Mouse (Mus musculus) lung, embryonic 15.5 days (tissue): Measurements from ENCODE around the gene Wfikkn1. TPM values are rescaled to one million over a fixed set of nuclear protein-coding genes. Genes with fewer than 3 reads are reported as not detected.

Experiments used
- ATAC-seq: fragments of 200-750 bp; cut with Nextera tagmentation; 2 replicates; pipeline ENCODE4 v1.8.0; 2017; ENCODE audit warnings: moderate number of reproducible peaks, borderline replicate concordance; ENCODE audit not compliant: low FRiP score, low TSS enrichment; ENCODE audit errors: extremely low read depth
- H3K27ac ChIP-seq: fragments of 300-500 bp; sonication (generic); 2 replicates; pipeline ENCODE4 v1.5.1; 2015; ENCODE audit warnings: moderate library complexity, mild to moderate bottlenecking, inconsistent platforms
- H3K27me3 ChIP-seq: fragments of 300-500 bp; sonication (generic); 2 replicates; pipeline ENCODE4 v1.6.1; 2015; ENCODE audit warnings: inconsistent platforms
- H3K36me3 ChIP-seq: fragments of 300-500 bp; sonication (generic); 2 replicates; pipeline ENCODE4 v1.6.1; 2015; ENCODE audit warnings: inconsistent platforms
- H3K4me1 ChIP-seq: fragments of 300-500 bp; sonication (generic); 2 replicates; pipeline ENCODE4 v1.6.1; 2015; ENCODE audit warnings: inconsistent platforms
- H3K4me2 ChIP-seq: fragments of 300-500 bp; sonication (generic); 2 replicates; pipeline ENCODE4 v1.6.1; 2015; ENCODE audit warnings: inconsistent platforms, mild to moderate bottlenecking, moderate library complexity
- H3K4me3 ChIP-seq: fragments of 300-500 bp; sonication (generic); 2 replicates; pipeline ENCODE4 v1.5.1; 2015; ENCODE audit warnings: mild to moderate bottlenecking, inconsistent platforms
- H3K9ac ChIP-seq: fragments of 300-500 bp; sonication (generic); 2 replicates; pipeline ENCODE4 v1.6.1; 2015; ENCODE audit warnings: inconsistent platforms
- H3K9me3 ChIP-seq: fragments of 300-500 bp; sonication (generic); 2 replicates; pipeline ENCODE4 v1.6.1; 2016; ENCODE audit warnings: inconsistent platforms
- WGBS: fragments of 180-500 bp; shearing (Covaris S2); methylation state at CpG from one replicate; pipeline ENCODE4 v1.1.7; 2015; 5-methylcytosine and 5-hydroxymethylcytosine counted together
- polyA plus RNA-seq: library from polyadenylated mRNA; unstranded; fragments of >200 nt; fragmentation: Nextera tagmentation; extraction: Ambion mirVana; gene quantifications from 2 replicates; pipeline ENCODE4 v1.2.1, GENCODE M21; 2015

The Wfikkn1 gene
- polyA plus RNA-seq, 1 experiment from 2014 or later = 0.40 TPM

- Histone ChIP-seq H3K27me3 (no peaks in the 10 kb centered on the region), H3K36me3 (peaks cover 25% of the 10 kb centered on the region), H3K9me3 (no peaks in the 10 kb centered on the region), H3K4me2 (peak overlapping the region; percentile 88), H3K4me1 (peaks cover 68% of the 10 kb centered on the region), H3K4me3 (peak overlapping the region; percentile 82), H3K27ac (peak overlapping the region; percentile 98), H3K9ac (peak overlapping the region; percentile 73)
- no peak for ATAC-seq
- 15% methylated on average over 6 of the region's 6 CpGs for whole genome bisulfite sequencing
Measured at GRCm38 (mm10) chr17:25833961-25834594, 46.6 kb downstream of the Wfikkn1 start.

DNA sequence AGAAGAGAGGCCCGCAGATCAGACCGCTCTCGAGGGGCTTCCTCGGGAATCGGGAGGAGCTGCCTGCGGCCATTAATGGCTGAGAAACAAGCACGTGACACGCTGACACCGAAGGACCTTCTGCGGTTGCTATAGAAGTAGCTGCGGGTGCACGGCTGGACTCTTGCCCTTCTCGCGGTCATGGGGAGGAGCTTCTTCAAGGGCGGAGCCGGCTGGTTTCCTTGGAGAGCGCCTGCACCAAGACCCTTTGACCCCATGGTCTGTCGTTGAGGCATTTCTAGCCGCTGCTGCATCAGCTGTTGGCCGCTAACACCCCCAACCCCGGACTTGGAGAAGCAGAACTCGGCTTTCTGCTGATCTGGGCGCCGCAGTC is 47.4 kb downstream of the Wfikkn1 start, which contains the start of gene Stub1:
Gene Stub1 (minus strand): TSS at position 114 of the 373 bp plus-strand sequence.
- Histone ChIP-seq H3K9me3 (no peaks in the 10 kb centered on the region), H3K27me3 (no peaks in the 10 kb centered on the region), H3K4me1 (peaks cover 73% of the 10 kb centered on the region), H3K4me3 (peak within 1 kb of the TSS; percentile 82), H3K9ac (peak within 1 kb of the TSS; percentile 90), H3K4me2 (peak within 1 kb of the TSS; percentile 95), H3K36me3 (peaks cover 20% of the 10 kb centered on the region), H3K27ac (peak within 1 kb of the TSS; percentile 98)
- peak; percentile 66 for ATAC-seq
- under 1% methylated on average over 24 of the region's 24 CpGs for WGBS

- Histone ChIP-seq H3K9ac (peak overlapping the region; percentile 90), H3K4me2 (peak overlapping the region; percentile 95), H3K9me3 (no peaks in the 10 kb centered on the region), H3K27me3 (no peaks in the 10 kb centered on the region), H3K36me3 (peaks cover 22% of the 10 kb centered on the region), H3K27ac (peak overlapping the region; percentile 98), H3K4me1 (peaks cover 75% of the 10 kb centered on the region), H3K4me3 (peak overlapping the region; percentile 82)
- WGBS = under 1% methylated on average over 77 of the region's 77 CpGs
- peak; percentile 91 for ATAC-seq
Measured at GRCm38 (mm10) chr17:25832436-25833290, 48.0 kb downstream of the Wfikkn1 start.

DNA sequence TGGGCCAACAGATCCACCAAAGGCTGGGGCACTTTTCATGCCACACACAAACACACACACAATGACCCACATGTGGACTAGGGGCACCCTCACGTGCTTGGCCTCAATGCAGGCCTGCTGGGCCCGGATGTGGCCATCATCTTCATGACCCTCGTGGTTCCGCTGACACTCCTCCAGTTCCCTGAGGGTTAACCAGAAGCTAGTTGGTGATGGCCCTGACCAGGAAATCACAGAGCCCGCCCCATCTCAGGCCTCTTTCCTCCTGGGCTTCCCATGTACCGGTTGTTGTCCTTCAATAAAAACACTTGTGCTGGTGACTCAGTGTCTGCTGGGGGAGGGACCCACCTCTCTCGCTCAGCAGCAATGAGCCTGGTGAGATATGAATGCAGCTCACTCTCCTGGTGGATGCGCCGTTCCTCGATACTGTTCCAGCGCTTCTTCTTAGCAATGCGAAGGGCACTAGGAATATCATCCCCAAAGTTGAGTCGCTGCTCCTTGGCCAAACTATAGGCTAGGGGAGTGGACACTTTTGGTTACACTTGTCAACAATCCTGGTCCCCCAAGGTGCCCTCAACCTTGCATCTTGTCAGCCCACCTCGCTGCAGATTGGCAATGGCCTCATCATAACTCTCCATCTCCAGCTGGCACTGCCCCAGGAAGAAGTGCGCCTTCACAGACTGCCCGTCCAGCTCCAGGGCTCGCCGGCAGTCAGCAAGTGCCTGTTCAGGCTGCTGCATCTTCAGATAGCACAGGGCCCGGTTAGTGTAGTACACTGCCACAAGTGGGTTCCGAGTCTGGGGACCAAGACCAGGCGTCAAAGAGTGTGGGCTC is 49.0 kb downstream of the Wfikkn1 start:
- peak overlapping the region; percentile 90 for H3K9ac ChIP-seq
- peaks cover 32% of the 10 kb centered on the region for H3K36me3 ChIP-seq
- H3K27me3 ChIP-seq = no peaks in the 10 kb centered on the region
- H3K4me2 ChIP-seq = peak overlapping the region; percentile 95
- H3K9me3 ChIP-seq = no peaks in the 10 kb centered on the region
- no peak for ATAC-seq
- WGBS = 44% methylated on average over 21 of the region's 21 CpGs
- H3K27ac ChIP-seq = peak overlapping the region; percentile 92
- H3K4me3 ChIP-seq = peak overlapping the region; percentile 82
- H3K4me1 ChIP-seq = peaks cover 66% of the 10 kb centered on the region

DNA sequence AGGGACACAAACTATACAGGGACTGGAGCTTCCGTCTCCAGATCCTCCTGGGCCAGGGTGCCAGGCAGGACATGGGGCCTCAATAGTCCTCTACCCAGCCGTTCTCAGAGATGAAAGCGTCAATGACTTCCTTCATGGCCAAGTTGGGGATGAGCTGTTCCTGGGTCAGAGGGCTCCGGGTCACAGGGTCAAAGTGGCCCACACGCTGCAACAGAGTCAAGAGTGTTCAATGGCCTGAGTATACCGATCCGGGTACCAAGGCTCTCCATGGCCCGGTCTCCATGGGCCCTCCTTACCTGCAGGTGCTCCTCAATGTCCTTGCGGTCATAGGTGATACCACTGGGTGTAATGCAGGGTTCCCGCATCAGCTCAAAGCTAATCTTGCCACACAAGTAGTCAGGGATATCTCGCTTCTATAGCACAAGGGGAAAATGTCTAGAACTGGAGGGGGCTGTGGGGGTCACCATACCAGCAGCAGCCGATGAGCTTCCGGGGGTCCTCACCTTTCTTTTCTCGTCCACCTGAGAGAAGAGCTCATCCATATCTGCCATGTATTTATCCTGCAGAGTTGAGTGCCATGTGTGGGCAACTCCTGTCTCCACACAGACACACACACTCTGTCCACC is 49.7 kb downstream of the Wfikkn1 start:
- 78% methylated on average over 14 of the region's 14 CpGs for WGBS
- no peak for ATAC-seq
- Histone ChIP-seq H3K4me1 (peaks cover 59% of the 10 kb centered on the region), H3K9me3 (no peaks in the 10 kb centered on the region), H3K4me3 (peak overlapping the region; percentile 82), H3K4me2 (peak overlapping the region; percentile 95), H3K36me3 (peaks cover 40% of the 10 kb centered on the region), H3K27me3 (no peaks in the 10 kb centered on the region), H3K9ac (no peak overlapping the region), H3K27ac (no peak overlapping the region)

DNA sequence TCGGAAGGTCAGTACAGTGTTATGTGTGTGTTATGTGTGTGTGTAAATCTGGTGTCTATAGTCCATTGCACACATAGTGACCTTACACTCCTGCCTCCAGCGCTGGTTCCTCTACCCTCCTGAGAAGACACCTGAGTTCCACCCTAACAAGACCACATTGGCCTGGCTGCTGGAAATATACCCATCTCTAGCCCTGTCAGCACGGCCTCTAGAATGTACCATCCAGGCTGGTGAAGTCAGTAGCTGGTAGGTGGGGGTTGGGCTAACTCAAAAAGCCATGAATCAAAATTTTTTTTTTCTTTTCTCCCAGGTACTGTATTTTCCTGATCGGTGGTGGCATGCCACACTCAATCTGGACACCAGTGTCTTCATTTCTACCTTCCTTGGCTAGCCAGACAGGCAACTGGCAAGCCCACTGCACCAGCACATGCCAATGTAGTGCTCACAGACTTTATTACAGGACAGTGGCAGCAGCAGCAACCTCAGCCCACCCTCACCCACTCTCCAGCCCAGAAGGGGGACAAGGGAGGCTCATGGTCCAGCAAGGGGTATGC is 50.4 kb downstream of the Wfikkn1 start:
- Histone ChIP-seq H3K9me3 (no peaks in the 10 kb centered on the region), H3K4me3 (peak overlapping the region; percentile 54; the same call in 1 of the 2 replicates), H3K27me3 (no peaks in the 10 kb centered on the region), H3K36me3 (peaks cover 40% of the 10 kb centered on the region), H3K4me2 (peak overlapping the region; percentile 73), H3K9ac (no peak overlapping the region), H3K4me1 (peaks cover 57% of the 10 kb centered on the region), H3K27ac (no peak overlapping the region)
- WGBS = 72% methylated on average over 4 of the region's 4 CpGs
- ATAC-seq = no peak

DNA sequence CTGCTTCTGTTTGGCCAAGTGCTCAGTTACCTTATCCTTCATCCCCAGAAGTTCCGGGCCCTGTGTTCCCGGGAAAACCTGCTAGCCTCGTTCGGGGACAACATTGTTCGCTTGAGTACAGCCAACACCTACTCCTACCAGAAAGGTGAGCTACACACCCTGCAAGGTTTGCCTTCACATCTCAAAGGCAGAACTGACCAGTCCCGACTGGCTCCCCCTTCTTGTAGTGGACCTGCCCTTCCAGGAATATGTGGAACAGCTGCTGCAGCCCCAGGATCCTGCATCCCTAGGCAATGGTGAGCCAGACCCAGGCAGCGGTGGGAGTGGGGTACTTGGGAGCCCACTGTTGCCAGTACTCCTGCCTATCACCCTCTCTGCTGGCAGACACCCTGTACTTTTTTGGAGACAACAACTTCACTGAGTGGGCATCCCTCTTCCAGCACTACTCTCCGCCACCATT is 51.1 kb downstream of the Wfikkn1 start:
- Histone ChIP-seq H3K4me2 (peak overlapping the region; percentile 73), H3K27ac (peak overlapping the region; percentile 87), H3K4me1 (peaks cover 57% of the 10 kb centered on the region), H3K9me3 (no peaks in the 10 kb centered on the region), H3K36me3 (peaks cover 40% of the 10 kb centered on the region), H3K4me3 (peak overlapping the region; percentile 54), H3K27me3 (no peaks in the 10 kb centered on the region), H3K9ac (peak overlapping the region; percentile 61)
- no peak for ATAC-seq
- WGBS = 30% methylated on average over 8 of the region's 8 CpGs

- Histone ChIP-seq H3K4me3 (peak within 1 kb of the TSS; percentile 54), H3K9me3 (no peaks in the 10 kb centered on the region), H3K27ac (peak within 1 kb of the TSS; percentile 87), H3K36me3 (peaks cover 40% of the 10 kb centered on the region), H3K4me1 (peaks cover 57% of the 10 kb centered on the region), H3K9ac (peak within 1 kb of the TSS; percentile 61), H3K4me2 (peak within 1 kb of the TSS; percentile 73), H3K27me3 (no peaks in the 10 kb centered on the region)
- ATAC-seq = peak; percentile 16; the same call in 1 of the 2 replicates
- WGBS = 2% methylated on average over 32 of the region's 32 CpGs
Measured at GRCm38 (mm10) chr17:25828712-25829557, 51.7 kb downstream of the Wfikkn1 start, which contains the start of gene Jmjd8. TSS of gene Jmjd8 (plus strand) at chr17:25828867.

DNA sequence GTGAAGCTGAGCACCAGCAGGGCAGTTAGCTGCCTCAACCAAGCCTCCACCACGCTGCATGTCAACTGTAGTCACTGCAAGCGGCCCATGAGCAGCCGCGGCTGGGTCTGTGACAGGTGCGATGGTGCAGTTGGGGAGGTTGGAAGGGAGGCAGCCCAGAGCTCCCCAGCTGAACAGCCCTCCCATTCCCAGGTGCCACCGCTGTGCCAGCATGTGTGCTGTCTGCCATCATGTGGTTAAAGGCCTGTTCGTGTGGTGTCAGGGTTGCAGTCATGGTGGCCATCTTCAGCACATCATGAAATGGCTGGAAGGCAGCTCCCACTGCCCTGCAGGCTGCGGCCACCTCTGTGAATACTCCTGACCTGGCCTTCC is 52.4 kb downstream of the Wfikkn1 start:
- ATAC-seq = no peak
- Histone ChIP-seq H3K27me3 (no peaks in the 10 kb centered on the region), H3K4me3 (peak overlapping the region; percentile 54), H3K9me3 (no peaks in the 10 kb centered on the region), H3K27ac (peak overlapping the region; percentile 87), H3K9ac (peak overlapping the region; percentile 61), H3K36me3 (peaks cover 40% of the 10 kb centered on the region), H3K4me1 (peaks cover 55% of the 10 kb centered on the region), H3K4me2 (peak overlapping the region; percentile 73)
- WGBS = 78% methylated on average over 8 of the region's 8 CpGs
